Mouse (Mus musculus) forebrain, embryonic 11.5 days (tissue): ENCODE data around the gene Itgb1bp2. TPM values are rescaled to one million over a fixed set of nuclear protein-coding genes. Genes with fewer than 3 reads are reported as not detected.
A peak's percentile ranks its signal among the peaks of the same experiment; 100 is the strongest.

ENCODE experiments used
- ATAC-seq: fragments of 200-750 bp; cut with Nextera tagmentation; replicated peaks from 2 replicates; pipeline ENCODE4 v1.8.0; 2017; ENCODE audit warnings: moderate TSS enrichment; ENCODE audit not compliant: low FRiP score
- DNase-seq: peaks from one replicate; pipeline ENCODE4 v3.0.0-alpha.2; 2017; ENCODE audit warnings: low spot score
- H3K27ac ChIP-seq: fragments of 300-500 bp; sonication (generic); 2 replicates; pipeline ENCODE4 v1.5.1; 2014; ENCODE audit warnings: low read depth, low read length
- H3K27me3 ChIP-seq: fragments of 300-500 bp; sonication (generic); 2 replicates; pipeline ENCODE4 v1.6.1; 2014; ENCODE audit warnings: mild to moderate bottlenecking, low read length, mixed read lengths; ENCODE audit not compliant: control insufficient read depth, insufficient read depth
- H3K36me3 ChIP-seq: fragments of 300-500 bp; sonication (generic); 2 replicates; pipeline ENCODE4 v1.6.1; 2014; ENCODE audit warnings: mild to moderate bottlenecking, low read length, moderate library complexity, mixed read lengths; ENCODE audit not compliant: control insufficient read depth, insufficient read depth
- H3K4me1 ChIP-seq: fragments of 300-500 bp; sonication (generic); replicated peaks from 2 replicates; pipeline ENCODE4 v1.6.1; 2014; ENCODE audit warnings: low read length, mixed read lengths; ENCODE audit not compliant: control insufficient read depth, insufficient read depth
- H3K4me2 ChIP-seq: fragments of 300-500 bp; sonication (generic); 2 replicates; pipeline ENCODE4 v1.6.1; 2014; ENCODE audit warnings: low read depth, mild to moderate bottlenecking, low read length, moderate library complexity, mixed read lengths; ENCODE audit not compliant: severe bottlenecking
- H3K4me3 ChIP-seq: fragments of 300-500 bp; sonication (generic); 2 replicates; pipeline ENCODE4 v1.5.1; 2014; ENCODE audit warnings: low read depth, low read length
- H3K9ac ChIP-seq: fragments of 300-500 bp; sonication (generic); 2 replicates; pipeline ENCODE4 v1.6.1; 2014; ENCODE audit warnings: low read length
- H3K9me3 ChIP-seq: fragments of 300-500 bp; sonication (generic); 2 replicates; pipeline ENCODE4 v1.6.1; 2016; ENCODE audit warnings: low read length, mixed read lengths; ENCODE audit not compliant: control insufficient read depth
- WGBS: fragments of 180-500 bp; shearing (Covaris S2); extraction: QIAGEN DNeasy Blood & Tissue Kit; methylation state at CpG from one replicate; pipeline ENCODE4 v1.1.7; 2014; 5-methylcytosine and 5-hydroxymethylcytosine counted together
- polyA plus RNA-seq: library from polyadenylated mRNA; unstranded; fragments of >200 nt; fragmentation: Nextera tagmentation; extraction: Ambion mirVana; gene quantifications from 2 replicates; pipeline ENCODE4 v1.2.1, GENCODE M21; 2014

Gene Itgb1bp2
- polyA plus RNA-seq = 3.0 and 3.5 TPM in 2 replicates

- no peak within 1 kb of the TSS for H3K27ac ChIP-seq
- no peak within 1 kb of the TSS for H3K4me3 ChIP-seq
- WGBS = 65% methylated on average over 4 of the region's 4 CpGs
- no peaks in the 10 kb centered on the region for H3K9me3 ChIP-seq
- ATAC-seq (no peak), DNase-seq (no peak)
- no peak within 1 kb of the TSS for H3K4me2 ChIP-seq
- no peak within 1 kb of the TSS for H3K9ac ChIP-seq
- H3K36me3 ChIP-seq = no peaks in the 10 kb centered on the region; the same call in 1 of the 2 replicates
- H3K4me1 ChIP-seq = no peaks in the 10 kb centered on the region
- no peaks in the 10 kb centered on the region for H3K27me3 ChIP-seq
Observed at GRCm38 (mm10) chrX:101448886-101449475, at the start of gene Itgb1bp2. TSS of gene Itgb1bp2 (plus strand) at chrX:101449088.

GRCm38 (mm10) chrX:101418946-101419724 is 29.8 kb upstream of the Itgb1bp2 start:
- Histone ChIP-seq H3K4me3 (peak overlapping the region; percentile 52), H3K36me3 (no peaks in the 10 kb centered on the region; the same call in 1 of the 2 replicates), H3K4me1 (no peaks in the 10 kb centered on the region), H3K4me2 (peak overlapping the region; percentile 58), H3K27ac (no peak overlapping the region), H3K27me3 (no peaks in the 10 kb centered on the region), H3K9me3 (no peaks in the 10 kb centered on the region), H3K9ac (peak overlapping the region; percentile 63)
- 26% methylated on average over 33 of the region's 36 CpGs for WGBS
- DNase-seq (peak; percentile 53), ATAC-seq (peak; percentile 28)

GRCm38 (mm10) chrX:101419725-101420699 is 28.9 kb upstream of the Itgb1bp2 start:
- no peaks in the 10 kb centered on the region; the same call in 1 of the 2 replicates for H3K36me3 ChIP-seq
- H3K4me1 ChIP-seq = no peaks in the 10 kb centered on the region
- peak overlapping the region; percentile 52 for H3K4me3 ChIP-seq
- peak; percentile 97 for ATAC-seq
- DNase-seq = peak; percentile 91
- H3K27ac ChIP-seq = no peak overlapping the region
- no peaks in the 10 kb centered on the region for H3K27me3 ChIP-seq
- H3K9ac ChIP-seq = peak overlapping the region; percentile 63
- 21% methylated on average over 44 of the region's 54 CpGs for WGBS
- peak overlapping the region; percentile 58 for H3K4me2 ChIP-seq
- H3K9me3 ChIP-seq = no peaks in the 10 kb centered on the region

- Histone ChIP-seq H3K4me2 (peak within 1 kb of the TSS; percentile 58), H3K9ac (peak within 1 kb of the TSS; percentile 53), H3K36me3 (no peaks in the 10 kb centered on the region; the same call in 1 of the 2 replicates), H3K27me3 (no peaks in the 10 kb centered on the region), H3K4me1 (no peaks in the 10 kb centered on the region), H3K27ac (no peak within 1 kb of the TSS), H3K4me3 (peak within 1 kb of the TSS; percentile 52), H3K9me3 (no peaks in the 10 kb centered on the region)
- WGBS = 19% methylated on average over 4 of the region's 4 CpGs
- ATAC-seq (no peak), DNase-seq (no peak)
Observed at GRCm38 (mm10) chrX:101420700-101421095, 28.2 kb upstream of the Itgb1bp2 start, which contains the start of gene Zmym3. TSS of gene Zmym3 (minus strand) at chrX:101420849.

- no peak for DNase-seq
- no peak overlapping the region for H3K4me3 ChIP-seq
- WGBS = 89% methylated on average over 2 of the region's 2 CpGs
- H3K9ac ChIP-seq = no peak overlapping the region
- no peaks in the 10 kb centered on the region for H3K36me3 ChIP-seq
- H3K4me1 ChIP-seq = no peaks in the 10 kb centered on the region
- H3K27ac ChIP-seq = no peak overlapping the region
- H3K9me3 ChIP-seq = no peaks in the 10 kb centered on the region
- ATAC-seq = no peak
- H3K27me3 ChIP-seq = no peaks in the 10 kb centered on the region
- no peak overlapping the region for H3K4me2 ChIP-seq
Observed at GRCm38 (mm10) chrX:101423462-101423861, 25.4 kb upstream of the Itgb1bp2 start.

- Histone ChIP-seq H3K27ac (no peak overlapping the region), H3K4me1 (no peaks in the 10 kb centered on the region), H3K27me3 (no peaks in the 10 kb centered on the region), H3K9me3 (no peaks in the 10 kb centered on the region), H3K36me3 (no peaks in the 10 kb centered on the region; the same call in 1 of the 2 replicates), H3K4me3 (no peak overlapping the region), H3K4me2 (no peak overlapping the region), H3K9ac (no peak overlapping the region)
- no peak for ATAC-seq
- no peak for DNase-seq
- 5% methylated on average over 1 of the region's 1 CpGs for WGBS
Observed at GRCm38 (mm10) chrX:101427774-101428173, 21.1 kb upstream of the Itgb1bp2 start.

- Histone ChIP-seq H3K36me3 (no peaks in the 10 kb centered on the region; the same call in 1 of the 2 replicates), H3K27ac (peak overlapping the region; percentile 94), H3K4me2 (peak overlapping the region; percentile 46), H3K9me3 (no peaks in the 10 kb centered on the region), H3K27me3 (no peaks in the 10 kb centered on the region), H3K4me3 (peak overlapping the region; percentile 63), H3K4me1 (no peaks in the 10 kb centered on the region), H3K9ac (peak overlapping the region; percentile 29; the same call in 1 of the 2 replicates)
- peak; percentile 7; the same call in 1 of the 2 replicates for ATAC-seq
- WGBS = 22% methylated on average over 7 of the region's 7 CpGs
- no peak for DNase-seq
Observed at GRCm38 (mm10) chrX:101428785-101429141, 20.1 kb upstream of the Itgb1bp2 start.
